Mouse (Mus musculus) adrenal gland, adult 2 months (tissue): ENCODE measurements around the gene Trim2. TPM values are rescaled to one million over a fixed set of nuclear protein-coding genes. Genes with fewer than 3 reads are reported as not detected.

Source experiments
- DNase-seq: peaks from one replicate; pipeline ENCODE4 v3.0.0; 2021
- polyA plus RNA-seq: library from polyadenylated mRNA; depleted of rRNA; stranded (reverse); fragments of >200 nt; gene quantifications from 2 replicates; pipeline ENCODE4 v1.2.3, GENCODE M21; 2012
- total RNA-seq, 2 experiments: library from RNA; stranded (reverse); gene quantifications; 2 replicates each; pipeline ENCODE4 v1.2.3; 2021

The Trim2 gene
- total and polyA plus RNA-seq, 3 experiments: 34.1 to 125 (median 115) TPM

GRCm38 (mm10) chr3:84324000-84324399 is 17.3 kb upstream of the Trim2 start:
- DNase-seq: peak; percentile 74

DNA sequence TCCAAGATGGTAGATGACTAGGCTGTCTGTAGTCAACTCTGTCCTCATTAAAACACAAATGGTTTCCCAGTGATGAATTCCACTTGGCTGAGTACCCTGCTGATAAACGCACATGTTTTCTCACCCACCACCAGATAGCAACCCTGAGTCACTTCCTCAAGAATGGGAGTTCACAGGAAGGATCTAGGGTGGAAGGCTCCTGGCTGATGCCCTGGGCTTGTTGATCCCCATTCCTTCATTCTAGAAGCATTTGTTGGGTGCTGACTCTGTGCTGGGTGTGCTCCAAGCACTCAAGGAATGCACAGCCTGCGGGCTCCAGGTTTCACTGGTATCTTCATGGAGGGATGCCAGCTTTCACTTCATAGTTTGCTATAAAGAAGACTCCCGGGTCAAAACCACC is 12.8 kb upstream of the Trim2 start:
- no peak for DNase-seq

DNA sequence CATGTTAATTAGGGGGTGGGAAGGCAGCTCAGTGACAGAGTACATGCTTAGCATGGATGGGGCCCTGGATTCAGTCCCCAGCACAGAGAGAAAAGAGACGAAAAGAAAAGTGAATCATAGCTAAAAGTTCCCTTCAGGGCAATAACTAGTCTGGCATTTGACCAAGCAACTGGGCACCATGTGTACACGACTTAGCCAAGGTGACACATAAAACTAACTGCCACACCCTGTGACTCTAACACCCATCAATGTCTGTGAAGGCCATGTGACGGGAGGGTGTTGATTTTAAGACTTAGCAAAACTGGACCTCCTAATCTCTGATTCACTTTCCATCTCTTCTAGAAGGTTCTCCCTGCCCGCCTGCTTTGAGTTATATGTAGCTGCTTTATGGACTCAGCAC is 12.2 kb upstream of the Trim2 start:
- peak; percentile 48 for DNase-seq

DNA sequence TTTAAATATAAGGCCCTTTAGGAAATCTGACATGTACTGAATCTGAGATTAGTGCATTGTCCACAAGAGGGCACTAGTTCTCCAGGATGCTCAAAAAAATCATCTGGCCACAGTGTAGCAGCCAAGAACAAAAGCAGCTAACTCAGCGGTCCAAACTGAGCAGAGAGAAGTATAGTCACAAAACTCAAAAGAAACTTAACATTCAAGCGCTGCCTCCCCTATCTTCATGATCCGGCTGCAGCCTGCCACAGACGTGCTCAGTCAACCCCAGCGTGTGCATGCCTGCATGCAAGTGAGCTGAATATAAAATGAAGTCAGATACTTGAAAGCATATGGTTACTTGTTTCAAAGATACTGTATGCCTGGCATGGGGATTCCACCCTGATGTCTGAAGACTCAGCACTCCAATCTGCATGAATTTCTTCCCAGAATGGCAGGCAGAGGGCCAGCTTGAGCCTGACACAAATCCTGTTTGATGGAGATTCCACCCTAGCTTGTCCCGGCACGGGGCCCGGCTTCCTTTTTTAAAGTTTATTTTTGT is 8.0 kb upstream of the Trim2 start:
- peak; percentile 68 for DNase-seq

DNA sequence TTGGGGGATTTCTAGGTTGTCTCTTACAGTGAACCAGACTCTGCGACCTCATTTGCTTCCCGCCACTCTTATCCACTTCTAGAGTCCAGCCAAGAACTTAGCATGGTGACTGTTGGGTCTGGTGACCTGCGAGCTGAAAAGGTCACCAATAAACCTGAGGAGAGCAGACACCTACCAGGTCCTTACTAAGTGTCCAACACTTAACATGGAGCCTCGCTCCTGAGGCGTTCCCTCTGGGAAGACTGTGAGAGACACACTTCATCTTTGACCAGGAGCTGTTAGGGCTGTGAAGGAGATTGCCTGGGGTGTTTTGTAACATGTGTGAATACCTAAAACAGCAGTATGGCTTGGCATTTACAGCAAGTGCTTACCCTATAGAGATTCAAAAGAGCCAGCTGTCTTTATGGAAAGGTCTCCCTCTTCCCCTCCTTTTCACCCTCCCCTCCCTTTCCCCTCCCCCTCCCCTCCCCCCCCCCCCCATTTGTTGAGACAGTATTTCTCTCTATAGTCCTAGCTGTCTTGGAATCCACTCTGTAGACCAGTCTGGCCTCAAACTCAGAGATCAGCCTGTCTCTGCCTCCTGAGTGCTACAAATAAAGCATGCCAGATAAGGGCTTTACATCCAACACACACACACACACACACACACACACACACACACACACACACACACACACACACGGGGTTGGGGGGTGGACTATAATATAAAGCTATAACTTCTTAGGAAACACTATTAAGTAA is 7.3 kb upstream of the Trim2 start:
- no peak for DNase-seq

GRCm38 (mm10) chr3:84313003-84313800 is 6.5 kb upstream of the Trim2 start:
- peak; percentile 69 for DNase-seq

GRCm38 (mm10) chr3:84312326-84312725 is 5.6 kb upstream of the Trim2 start:
- DNase-seq: no peak

DNA sequence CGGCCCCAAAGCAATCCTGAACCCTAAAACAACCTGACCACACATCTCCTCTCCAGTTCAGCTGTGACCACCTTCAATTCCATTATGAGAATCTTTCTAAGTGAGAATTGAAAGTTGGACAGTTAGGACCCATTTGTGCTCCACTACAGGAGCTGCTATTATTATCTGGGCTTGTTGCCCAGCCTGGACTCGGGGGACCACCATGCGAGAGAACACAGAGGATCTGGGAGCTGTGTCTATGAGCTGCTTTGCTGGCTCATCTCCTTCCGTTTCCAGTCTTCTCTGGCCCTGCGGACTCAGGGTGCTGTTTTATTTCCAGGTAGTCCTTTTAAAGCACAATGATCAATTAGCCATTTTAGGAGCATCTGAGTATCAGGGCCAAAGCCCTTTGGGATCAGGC is 839 bp upstream of the Trim2 start:
- no peak for DNase-seq

DNA sequence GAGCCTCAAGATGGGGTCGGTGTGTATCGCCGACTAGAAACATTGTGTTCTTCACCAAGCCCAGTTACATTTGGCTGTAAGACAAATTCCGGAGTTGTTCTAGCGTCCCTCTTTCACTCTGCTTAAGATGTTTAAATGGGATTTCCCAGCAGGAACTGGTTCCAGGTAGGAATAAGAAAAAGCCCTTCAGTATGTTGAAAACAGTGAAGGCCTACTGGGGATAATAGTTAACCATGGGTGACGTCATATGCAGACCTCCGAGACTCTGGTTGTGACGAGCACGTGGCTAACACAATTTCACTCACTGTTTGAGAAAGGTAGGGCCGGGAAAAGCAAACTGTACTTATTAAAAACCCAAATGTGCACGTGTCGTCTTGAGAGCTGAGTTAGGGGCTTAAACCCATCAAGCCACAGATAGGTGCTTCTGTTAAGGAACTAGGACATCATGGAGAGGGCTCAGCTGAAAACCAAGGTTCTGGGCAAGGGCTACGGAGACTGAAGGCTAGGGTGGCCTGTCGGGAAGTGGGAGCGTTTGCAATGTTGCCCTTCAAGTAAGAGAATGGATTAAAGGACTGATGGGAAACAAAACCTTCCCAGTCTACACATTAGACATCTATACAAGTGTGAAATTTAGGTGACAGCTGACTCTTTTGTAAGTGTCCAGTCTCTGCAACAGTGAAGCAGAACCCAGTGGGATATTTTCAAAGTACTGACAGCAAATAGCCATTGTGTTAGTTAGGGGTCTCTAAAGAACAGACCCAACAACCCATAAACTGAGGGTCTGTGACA is 761 bp downstream of the Trim2 start:
- DNase-seq: no peak

DNA sequence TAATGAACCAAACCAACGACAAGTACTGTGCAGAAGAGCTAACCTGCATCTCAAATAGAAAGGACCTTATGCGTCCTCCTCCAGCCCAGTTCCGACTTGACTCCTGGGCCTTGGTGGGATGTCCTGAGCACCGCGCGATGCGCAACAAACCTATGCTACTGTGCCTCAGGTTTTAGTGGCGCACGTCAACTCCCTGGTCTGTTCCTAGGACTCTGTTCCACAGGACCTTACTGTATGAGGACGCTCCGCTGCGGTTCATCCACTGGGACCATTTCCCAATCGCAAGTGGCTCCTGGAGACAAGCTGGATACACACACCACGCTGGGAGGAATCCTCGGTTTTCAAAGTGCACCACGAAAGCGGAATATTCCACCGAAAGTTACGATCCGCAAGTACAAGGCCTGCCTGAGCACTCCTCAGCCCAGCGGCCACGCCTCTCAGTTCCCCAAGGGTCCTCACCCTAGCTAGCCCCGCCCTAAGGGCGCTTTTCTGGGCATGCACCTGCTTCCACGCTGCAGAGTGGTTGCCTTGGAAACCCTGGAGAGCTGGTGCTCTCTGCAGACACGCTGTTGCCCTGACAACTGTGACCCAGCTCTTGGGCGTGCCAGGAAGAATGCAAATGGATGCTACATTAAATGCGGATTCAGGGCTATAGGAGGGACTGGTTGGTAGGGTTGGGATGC is 1.5 kb downstream of the Trim2 start:
- DNase-seq: peak; percentile 64

GRCm38 (mm10) chr3:84304339-84305009 is 2.2 kb downstream of the Trim2 start:
- peak; percentile 52 for DNase-seq

DNA sequence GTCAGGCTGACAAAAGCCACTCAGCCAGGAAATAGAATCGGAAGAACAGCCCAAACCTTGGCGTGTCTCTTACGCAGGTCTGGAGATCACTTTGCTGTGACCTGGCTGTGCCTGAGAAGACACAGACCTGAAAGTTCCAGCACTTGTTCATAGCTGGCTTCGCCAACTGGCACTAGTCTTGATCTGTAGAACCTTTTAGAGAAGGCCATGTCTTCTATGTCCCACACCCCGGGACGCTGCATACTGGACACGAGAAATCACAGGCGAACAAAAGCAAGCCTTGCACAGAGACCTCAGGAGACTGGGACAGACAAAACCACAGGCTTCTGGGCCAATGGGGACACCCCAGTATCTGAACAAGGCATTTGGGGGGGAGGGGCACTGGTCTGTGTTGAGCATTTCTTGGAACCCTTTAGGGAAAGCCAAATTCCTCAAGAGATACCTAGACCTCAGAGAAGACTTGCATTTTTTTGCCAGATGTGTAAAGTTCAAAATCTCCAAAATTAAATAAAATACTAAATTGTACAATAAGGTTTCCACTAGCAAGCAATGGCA is 3.2 kb downstream of the Trim2 start:
- DNase-seq: no peak

DNA sequence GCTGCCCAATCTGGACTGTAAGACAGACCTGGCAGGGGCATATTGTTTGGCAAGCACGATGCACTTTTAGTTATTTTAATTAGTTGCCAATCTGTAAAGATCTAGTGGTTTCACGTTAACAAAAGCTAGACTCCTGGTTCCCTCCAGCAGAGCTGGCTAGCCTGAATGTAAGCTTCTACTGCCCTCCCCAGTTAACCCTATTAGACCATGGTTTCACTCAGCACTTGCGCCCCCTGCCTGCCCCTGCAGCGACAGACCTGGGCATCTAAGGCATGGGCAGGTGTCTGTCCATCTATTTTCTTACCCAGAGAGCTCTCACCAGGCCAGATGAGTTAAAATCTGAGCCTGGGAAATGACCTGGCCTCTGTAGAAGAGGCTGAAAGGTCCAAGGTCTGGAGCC is 4.4 kb downstream of the Trim2 start:
- peak; percentile 49 for DNase-seq

DNA sequence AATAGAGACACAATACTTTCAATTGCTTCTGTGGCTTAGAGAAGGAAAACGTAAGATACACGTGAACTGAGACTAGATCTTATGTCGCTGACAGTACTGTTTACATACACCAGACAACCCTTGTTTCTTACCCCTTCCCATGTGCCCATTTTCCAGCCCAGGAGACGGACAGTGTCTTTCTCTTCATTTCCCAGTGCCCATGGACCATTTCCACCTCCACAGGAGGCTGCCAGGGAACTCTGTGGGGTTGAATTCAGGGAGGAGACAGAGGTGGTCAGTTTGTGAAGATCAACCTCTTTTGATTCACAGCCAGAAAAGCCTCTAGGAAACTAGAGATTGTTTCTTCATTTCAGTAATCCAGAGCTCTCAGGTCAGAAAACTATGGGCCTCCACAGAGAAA is 5.0 kb downstream of the Trim2 start:
- DNase-seq: no peak

DNA sequence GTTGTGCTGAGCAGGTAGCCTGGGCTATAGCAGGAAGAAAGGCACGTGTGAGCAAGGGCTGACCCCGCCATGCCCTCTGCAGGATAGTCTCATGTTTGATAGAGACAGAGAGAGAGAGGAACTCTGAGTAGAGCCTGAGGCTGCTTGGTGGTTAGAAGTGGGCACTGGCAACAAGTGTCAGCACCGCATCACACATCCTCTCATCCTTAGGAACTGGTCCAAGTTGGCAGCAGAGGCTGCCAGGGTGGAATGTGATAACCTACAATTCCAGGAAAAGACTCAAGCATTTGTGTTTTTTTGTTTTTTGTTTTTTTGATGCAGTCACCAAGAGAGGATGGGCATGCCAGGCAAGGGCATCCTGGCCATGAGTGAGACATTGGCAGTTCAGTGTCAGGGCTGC is 8.5 kb downstream of the Trim2 start:
- peak; percentile 36 for DNase-seq

DNA sequence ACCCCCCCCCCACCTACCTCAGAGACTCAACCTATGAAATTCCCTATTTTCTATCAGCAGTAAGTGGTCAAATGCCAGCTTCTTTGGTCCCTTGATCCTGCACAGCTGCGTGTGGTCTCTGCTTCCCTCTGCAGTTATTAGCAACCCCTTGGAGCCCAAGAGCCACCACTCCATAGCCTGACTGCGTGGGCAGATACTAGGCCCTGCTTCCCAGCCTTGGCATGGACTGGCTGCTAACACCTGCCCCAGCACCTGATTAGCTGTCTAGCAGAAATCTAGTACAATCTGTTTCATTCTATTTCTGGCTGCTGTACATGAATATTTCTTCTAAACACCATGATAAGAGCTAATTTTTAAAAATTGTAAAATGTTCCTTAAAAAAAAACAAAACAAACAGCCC is 10.0 kb downstream of the Trim2 start:
- DNase-seq: no peak

- no peak for DNase-seq
Measured at GRCm38 (mm10) chr3:84294734-84295133, 11.9 kb downstream of the Trim2 start.

GRCm38 (mm10) chr3:84293666-84294595 is 12.7 kb downstream of the Trim2 start:
- DNase-seq: no peak

DNA sequence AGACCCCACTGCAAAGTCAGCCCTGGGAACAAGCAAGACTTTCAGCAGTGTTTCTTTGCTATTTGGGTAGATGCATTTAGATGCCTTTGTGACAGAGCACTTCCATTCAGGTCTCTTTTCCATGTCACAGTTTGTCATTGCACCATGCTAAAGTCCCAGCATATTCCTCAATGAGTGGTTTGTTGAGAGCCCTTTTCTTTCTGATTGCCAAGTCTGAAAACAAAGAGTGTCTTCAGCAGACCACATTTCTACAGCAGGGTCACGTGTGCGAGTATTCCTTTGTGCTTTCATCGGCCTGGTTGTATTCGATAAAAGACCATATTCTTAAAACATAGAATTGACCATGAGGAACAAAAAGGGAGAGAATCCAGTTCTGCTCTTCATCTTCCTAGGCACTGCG is 14.4 kb downstream of the Trim2 start:
- no peak for DNase-seq

GRCm38 (mm10) chr3:84288931-84289330 is 17.7 kb downstream of the Trim2 start:
- no peak for DNase-seq
